Mouse (Mus musculus) heart, embryonic 11.5 days (tissue): ENCODE measurements at regions not wholly inside any gene's neighbourhood (a gene's known extent, or its start where the extent isn't known, plus 50 kb on each side); places are given as distances from the start of the nearest gene placed in this dataset.

Experiments used
- ATAC-seq: fragments of 200-750 bp; cut with Nextera tagmentation; replicated peaks from 2 replicates; pipeline ENCODE4 v1.8.0; 2017; ENCODE audit warnings: moderate library complexity; ENCODE audit not compliant: insufficient number of reproducible peaks, low FRiP score, low TSS enrichment
- H3K27ac ChIP-seq: fragments of 300-500 bp; sonication (generic); 2 replicates; pipeline ENCODE4 v1.5.1; 2014; ENCODE audit warnings: mild to moderate bottlenecking, low read depth, low read length
- H3K27me3 ChIP-seq: fragments of 300-500 bp; sonication (generic); 2 replicates; pipeline ENCODE4 v1.6.1; 2014; ENCODE audit warnings: mild to moderate bottlenecking, low read length, mixed read lengths; ENCODE audit not compliant: control insufficient read depth, insufficient read depth
- H3K36me3 ChIP-seq: fragments of 300-500 bp; sonication (generic); 2 replicates; pipeline ENCODE4 v1.6.1; 2014; ENCODE audit warnings: mild to moderate bottlenecking, low read length, moderate library complexity, mixed read lengths; ENCODE audit not compliant: control insufficient read depth, insufficient read depth
- H3K4me1 ChIP-seq: fragments of 300-500 bp; sonication (generic); 2 replicates; pipeline ENCODE4 v1.6.1; 2014; ENCODE audit warnings: low read length; ENCODE audit not compliant: control insufficient read depth, insufficient read depth
- H3K4me2 ChIP-seq: fragments of 300-500 bp; sonication (generic); 2 replicates; pipeline ENCODE4 v1.6.1; 2014; ENCODE audit warnings: mild to moderate bottlenecking, moderate library complexity
- H3K4me3 ChIP-seq: fragments of 300-500 bp; sonication (generic); 2 replicates; pipeline ENCODE4 v1.5.1; 2014; ENCODE audit warnings: low read depth, low read length
- H3K9ac ChIP-seq: fragments of 300-500 bp; sonication (generic); 2 replicates; pipeline ENCODE4 v1.6.1; 2014; ENCODE audit warnings: mild to moderate bottlenecking, low read depth, low read length, moderate library complexity
- H3K9me3 ChIP-seq: fragments of 300-500 bp; sonication (generic); replicated peaks from 2 replicates; pipeline ENCODE4 v1.6.1; 2016; ENCODE audit warnings: low read length; ENCODE audit not compliant: control insufficient read depth
- WGBS: fragments of 180-500 bp; shearing (Covaris S2); extraction: QIAGEN DNeasy Blood & Tissue Kit; methylation state at CpG from one replicate; pipeline ENCODE4 v1.1.7; 2014; ENCODE audit not compliant: insufficient replicate concordance; 5-methylcytosine and 5-hydroxymethylcytosine counted together

- Histone ChIP-seq H3K9ac (no peak overlapping the region), H3K4me1 (no peaks in the 10 kb centered on the region), H3K4me3 (no peak overlapping the region), H3K27ac (no peak overlapping the region), H3K36me3 (no peaks in the 10 kb centered on the region), H3K9me3 (no peaks in the 10 kb centered on the region), H3K27me3 (no peaks in the 10 kb centered on the region), H3K4me2 (no peak overlapping the region)
- WGBS, result 83% methylated on average over 4 of the region's 4 CpGs
- ATAC-seq, result no peak
Measured at GRCm38 (mm10) chr9:33050789-33051188, 414.8 kb downstream of the Ets1 start.

DNA sequence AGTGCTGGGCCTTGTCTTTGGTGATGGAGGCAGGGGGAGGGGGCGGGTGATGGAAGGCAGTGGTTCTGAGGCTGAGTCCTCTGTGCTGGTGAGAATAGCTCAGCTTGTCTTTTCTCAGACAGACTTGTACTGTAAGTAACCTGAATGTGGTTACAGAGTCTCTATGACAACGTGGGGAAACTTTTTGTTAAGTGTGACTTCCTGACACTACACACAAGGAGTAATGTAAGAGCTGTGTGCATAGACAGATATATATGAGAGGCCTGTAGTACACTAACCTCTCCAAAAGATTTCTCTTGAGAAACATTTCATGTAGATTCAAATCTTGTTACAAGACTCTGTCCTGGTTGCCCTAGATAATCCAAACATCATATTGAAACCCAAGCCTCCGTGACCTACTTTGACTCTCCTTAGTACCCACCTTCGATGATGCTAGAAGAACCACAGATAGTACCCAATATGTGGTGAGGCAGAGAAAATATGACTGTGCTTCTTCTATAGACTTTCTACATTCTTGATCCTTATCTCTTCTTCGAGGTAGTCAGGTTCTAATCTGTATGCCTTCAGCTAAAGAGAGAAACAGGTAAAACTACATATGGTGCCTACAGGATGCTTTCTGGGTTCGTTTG lies 424.7 kb downstream of the Ets1 start:
- no peak overlapping the region for H3K4me3 ChIP-seq
- no peak overlapping the region for H3K9ac ChIP-seq
- no peak overlapping the region for H3K27ac ChIP-seq
- H3K9me3 ChIP-seq, result no peaks in the 10 kb centered on the region
- H3K4me1 ChIP-seq, result no peaks in the 10 kb centered on the region
- ATAC-seq, result no peak
- no peak overlapping the region for H3K4me2 ChIP-seq
- 73% methylated on average over 6 of the region's 6 CpGs for WGBS
- no peaks in the 10 kb centered on the region for H3K36me3 ChIP-seq
- H3K27me3 ChIP-seq, result no peaks in the 10 kb centered on the region

- Histone ChIP-seq H3K9ac (no peak overlapping the region), H3K4me3 (no peak overlapping the region), H3K27ac (no peak overlapping the region), H3K27me3 (no peaks in the 10 kb centered on the region), H3K9me3 (no peaks in the 10 kb centered on the region), H3K36me3 (no peaks in the 10 kb centered on the region), H3K4me1 (no peaks in the 10 kb centered on the region), H3K4me2 (no peak overlapping the region)
- WGBS, result 79% methylated on average over 4 of the region's 4 CpGs
- ATAC-seq, result no peak
Measured at GRCm38 (mm10) chr9:33062476-33062875, 426.5 kb downstream of the Ets1 start.

GRCm38 (mm10) chr9:33065331-33065730 lies 429.3 kb downstream of the Ets1 start:
- ATAC-seq, result no peak
- no peak overlapping the region for H3K4me2 ChIP-seq
- no peak overlapping the region for H3K9ac ChIP-seq
- H3K4me3 ChIP-seq, result no peak overlapping the region
- 76% methylated on average over 3 of the region's 3 CpGs for WGBS
- H3K4me1 ChIP-seq, result no peaks in the 10 kb centered on the region
- H3K27ac ChIP-seq, result no peak overlapping the region
- no peaks in the 10 kb centered on the region for H3K36me3 ChIP-seq
- H3K27me3 ChIP-seq, result no peaks in the 10 kb centered on the region
- no peaks in the 10 kb centered on the region for H3K9me3 ChIP-seq

GRCm38 (mm10) chr9:33067521-33067920 lies 431.5 kb downstream of the Ets1 start:
- H3K9me3 ChIP-seq, result no peaks in the 10 kb centered on the region
- H3K4me3 ChIP-seq, result no peak overlapping the region
- H3K4me2 ChIP-seq, result no peak overlapping the region
- WGBS, result 89% methylated on average over 1 of the region's 1 CpGs
- H3K36me3 ChIP-seq, result no peaks in the 10 kb centered on the region
- H3K27ac ChIP-seq, result no peak overlapping the region
- no peaks in the 10 kb centered on the region for H3K4me1 ChIP-seq
- H3K9ac ChIP-seq, result no peak overlapping the region
- no peak for ATAC-seq
- H3K27me3 ChIP-seq, result no peaks in the 10 kb centered on the region

DNA sequence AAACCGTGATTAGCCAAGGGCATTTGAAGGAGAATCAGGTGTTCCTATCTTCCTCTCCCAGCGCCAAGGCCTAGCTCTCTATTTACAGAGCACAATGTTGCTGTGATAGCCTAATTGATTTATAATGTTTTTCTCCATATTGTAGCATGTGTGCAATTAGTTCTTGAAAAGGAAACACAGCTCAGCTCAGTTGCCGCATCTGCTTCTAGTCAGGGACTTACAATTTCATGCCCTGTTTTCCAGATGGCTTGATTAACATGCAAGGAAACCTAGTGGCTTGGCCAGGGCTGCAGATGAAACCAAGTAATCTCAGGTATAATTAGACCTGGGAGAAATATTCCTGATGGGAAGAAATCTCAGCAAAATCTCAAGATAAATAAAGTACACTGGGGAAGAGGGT lies 434.1 kb downstream of the Ets1 start:
- Histone ChIP-seq H3K4me1 (no peaks in the 10 kb centered on the region), H3K9me3 (no peaks in the 10 kb centered on the region; the same call in 1 of the 2 replicates), H3K27ac (no peak overlapping the region), H3K4me3 (no peak overlapping the region), H3K27me3 (no peaks in the 10 kb centered on the region), H3K4me2 (no peak overlapping the region), H3K9ac (no peak overlapping the region), H3K36me3 (no peaks in the 10 kb centered on the region)
- 76% methylated on average over 3 of the region's 3 CpGs for WGBS
- ATAC-seq, result no peak

GRCm38 (mm10) chr9:33080271-33080670 lies 444.2 kb downstream of the Ets1 start:
- Histone ChIP-seq H3K27me3 (no peaks in the 10 kb centered on the region), H3K27ac (no peak overlapping the region), H3K9me3 (no peaks in the 10 kb centered on the region), H3K4me1 (no peaks in the 10 kb centered on the region), H3K4me2 (no peak overlapping the region), H3K4me3 (no peak overlapping the region), H3K36me3 (no peaks in the 10 kb centered on the region), H3K9ac (no peak overlapping the region)
- WGBS, result 57% methylated on average over 3 of the region's 3 CpGs
- no peak for ATAC-seq

DNA sequence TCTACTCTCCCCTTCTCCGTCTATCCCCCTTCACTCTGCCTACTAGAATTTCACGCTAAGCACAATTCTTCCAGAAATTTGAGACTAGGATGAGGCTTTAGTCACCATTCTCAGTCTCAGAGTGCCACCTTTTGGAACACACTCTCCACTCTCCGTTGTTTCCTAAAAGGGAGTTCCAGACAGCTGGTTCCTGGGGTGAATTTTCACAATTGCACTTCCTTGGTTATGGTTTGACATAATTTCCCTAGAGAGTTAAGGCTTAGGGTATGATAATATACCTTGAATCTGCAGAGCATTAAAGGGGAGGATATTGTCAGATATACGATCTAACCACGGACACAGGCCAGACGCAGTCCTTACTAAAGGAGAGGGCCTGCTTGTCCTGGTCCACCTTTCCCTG lies 444.8 kb downstream of the Ets1 start:
- Histone ChIP-seq H3K27ac (no peak overlapping the region), H3K9me3 (no peaks in the 10 kb centered on the region), H3K9ac (no peak overlapping the region), H3K4me3 (no peak overlapping the region), H3K4me1 (no peaks in the 10 kb centered on the region), H3K4me2 (no peak overlapping the region), H3K27me3 (no peaks in the 10 kb centered on the region), H3K36me3 (no peaks in the 10 kb centered on the region)
- WGBS, result 50% methylated on average over 6 of the region's 6 CpGs
- ATAC-seq, result no peak

DNA sequence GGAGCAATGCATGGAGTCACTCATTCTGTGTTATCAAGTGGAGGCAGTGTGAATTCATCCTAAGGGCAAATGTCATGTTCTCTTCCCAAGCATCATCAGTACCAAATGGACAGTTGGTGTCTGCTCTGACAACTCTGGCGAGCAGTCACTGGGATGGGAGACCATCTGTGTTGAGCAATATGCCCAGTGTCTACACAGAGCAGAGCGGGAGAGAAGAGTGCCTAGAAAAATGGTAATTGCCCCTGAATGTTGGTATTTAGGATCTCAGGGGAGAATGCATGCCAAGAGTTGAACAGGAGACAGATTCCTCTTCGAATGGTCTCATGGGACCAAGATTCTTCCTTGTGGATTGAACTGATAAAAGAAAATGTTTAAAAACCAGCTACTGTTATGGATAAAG lies 454.0 kb downstream of the Ets1 start:
- Histone ChIP-seq H3K9me3 (no peaks in the 10 kb centered on the region), H3K4me2 (no peak overlapping the region), H3K4me3 (no peak overlapping the region), H3K4me1 (no peaks in the 10 kb centered on the region), H3K9ac (no peak overlapping the region), H3K27ac (no peak overlapping the region), H3K36me3 (no peaks in the 10 kb centered on the region), H3K27me3 (no peaks in the 10 kb centered on the region)
- 70% methylated on average over 3 of the region's 3 CpGs for WGBS
- no peak for ATAC-seq
